Mouse (Mus musculus) cortical plate, adult 2 months (tissue): ENCODE data around the gene Rpap2.

Experiments
- CTCF ChIP-seq: fragments of 200-500 bp; IDR thresholded peaks from 2 replicates; pipeline ENCODE4 v1.5.1; 2011; ENCODE audit warnings: mild to moderate bottlenecking, control low read depth, low read length; ENCODE audit not compliant: insufficient read depth; ENCODE audit errors: extremely low read depth
- POLR2A ChIP-seq: fragments of 200-500 bp; IDR thresholded peaks from 2 replicates; pipeline ENCODE4 v1.6.1; 2011; ENCODE audit warnings: mild to moderate bottlenecking, low read length, control low read depth; ENCODE audit not compliant: insufficient read depth; ENCODE audit errors: extremely low read depth

- no peak for TF ChIP-seq CTCF
- TF ChIP-seq POLR2A, result no peak
Observed at GRCm38 (mm10) chr5:107684380-107684779, 87.2 kb downstream of the Rpap2 start.
